Mouse (Mus musculus) layer of hippocampus, adult 2 months (tissue): Measurements from ENCODE around the gene Prtn3. TPM values are rescaled to one million over a fixed set of nuclear protein-coding genes. Genes with fewer than 3 reads are reported as not detected.

Source experiments
- DNase-seq, 2 experiments: peaks; one replicate each; pipeline ENCODE4 v3.0.0; 2022; ENCODE audit warnings: low spot score in 2 of 2
- H3K27ac ChIP-seq: fragments of 200-600 bp; 2 replicates; pipeline ENCODE4 v1.8.1; 2022
- H3K4me3 ChIP-seq: fragments of 200-600 bp; 2 replicates; pipeline ENCODE4 v1.8.1; 2022; ENCODE audit warnings: mild to moderate bottlenecking
- CTCF ChIP-seq: fragments of 200-600 bp; conservative IDR thresholded peaks from 2 replicates; pipeline ENCODE4 v1.8.1; 2022; ENCODE audit warnings: antibody characterized with exemption, mild to moderate bottlenecking, moderate library complexity
- long read RNA-seq, 2 experiments: library from polyadenylated mRNA; stranded (forward); transcript quantifications; one replicate each; pipeline ENCODE4 v2.0.0; 2021; ENCODE audit warnings: borderline mapping rate in 2 of 2
- total RNA-seq, 2 experiments: library from RNA; stranded (reverse); gene quantifications; 2 replicates each; pipeline ENCODE4 v1.2.3; 2021

Prtn3 gene
- 1 to 10 TPM; 1.5 to 2.6 TPM for total RNA-seq
- long read RNA-seq, experiment 1: 0 reads
- long read RNA-seq, experiment 2: 0 reads

- DNase-seq: no peak
- TF ChIP-seq CTCF: no peak
- peak within 1 kb of the TSS; percentile 69 for H3K4me3 ChIP-seq
- peak within 1 kb of the TSS; percentile 85 for H3K27ac ChIP-seq
Measured at GRCm38 (mm10) chr10:79874290-79874862, at the start of gene Prtn3, which contains the start of gene Plppr3. Gene Prtn3, plus strand, starts transcription at chr10:79874476. Gene Plppr3, minus strand, starts transcription at chr10:79874634.

- Histone ChIP-seq H3K27ac (no peak overlapping the region), H3K4me3 (no peak overlapping the region)
- no peak for TF ChIP-seq CTCF
- DNase-seq: no peak
Measured at GRCm38 (mm10) chr10:79831583-79831982, 42.7 kb upstream of the Prtn3 start.

- DNase-seq: no peak
- TF ChIP-seq CTCF: no peak
- Histone ChIP-seq H3K27ac (no peak overlapping the region), H3K4me3 (no peak overlapping the region)
Measured at GRCm38 (mm10) chr10:79832026-79832785, 42.1 kb upstream of the Prtn3 start.

- no peak overlapping the region for H3K4me3 ChIP-seq
- no peak overlapping the region for H3K27ac ChIP-seq
- no peak for DNase-seq
- no peak for TF ChIP-seq CTCF
Measured at GRCm38 (mm10) chr10:79832786-79833181, 41.5 kb upstream of the Prtn3 start.

- TF ChIP-seq CTCF: peak; percentile 88
- peak; percentile 71 to 82 for DNase-seq
- Histone ChIP-seq H3K27ac (no peak overlapping the region), H3K4me3 (no peak overlapping the region)
Measured at GRCm38 (mm10) chr10:79834769-79835398, 39.4 kb upstream of the Prtn3 start.

GRCm38 (mm10) chr10:79836918-79837317 is 37.4 kb upstream of the Prtn3 start:
- H3K4me3 ChIP-seq: no peak overlapping the region
- DNase-seq: no peak
- no peak overlapping the region for H3K27ac ChIP-seq
- peak; percentile 60 for TF ChIP-seq CTCF

- TF ChIP-seq CTCF: no peak
- H3K27ac ChIP-seq: no peak overlapping the region
- DNase-seq: no peak
- H3K4me3 ChIP-seq: no peak overlapping the region
Measured at GRCm38 (mm10) chr10:79838151-79838550, 36.1 kb upstream of the Prtn3 start.

- no peak for TF ChIP-seq CTCF
- Histone ChIP-seq H3K4me3 (peak overlapping the region; percentile 60; the same call in 1 of the 2 replicates), H3K27ac (peak overlapping the region; percentile 90)
Measured at GRCm38 (mm10) chr10:79840091-79840490, 34.2 kb upstream of the Prtn3 start.

GRCm38 (mm10) chr10:79840644-79841551 is 33.4 kb upstream of the Prtn3 start:
- TF ChIP-seq CTCF: peak; percentile 35
- peak; percentile 48 to 78 for DNase-seq
- peak overlapping the region; percentile 60 for H3K4me3 ChIP-seq
- peak overlapping the region; percentile 90 for H3K27ac ChIP-seq

More at GRCm38 (mm10) chr10:79840091-79840490, 34.2 kb upstream of the Prtn3 start:
- DNase-seq: no peak

- no peak for DNase-seq
- no peak for TF ChIP-seq CTCF
- Histone ChIP-seq H3K27ac (no peak overlapping the region), H3K4me3 (no peak overlapping the region)
Measured at GRCm38 (mm10) chr10:79842322-79842721, 32.0 kb upstream of the Prtn3 start.

- DNase-seq: no peak
- no peak for TF ChIP-seq CTCF
- no peak overlapping the region for H3K4me3 ChIP-seq
- H3K27ac ChIP-seq: no peak overlapping the region
Measured at GRCm38 (mm10) chr10:79843476-79843875, 30.8 kb upstream of the Prtn3 start.

GRCm38 (mm10) chr10:79846553-79846952 is 27.7 kb upstream of the Prtn3 start:
- no peak overlapping the region for H3K4me3 ChIP-seq
- no peak for DNase-seq
- no peak overlapping the region for H3K27ac ChIP-seq
- TF ChIP-seq CTCF: no peak
